Mouse (Mus musculus): ENCODE data around the gene Coq10b. TPM values are rescaled to one million over a fixed set of nuclear protein-coding genes. Genes with fewer than 3 reads are reported as not detected.
A peak's percentile ranks its signal among the peaks of the same experiment; 100 is the strongest.
"Not testable (repeated sequence)": the region's sequence is repeated elsewhere in the genome, so short reads cannot be mapped to it uniquely, and the experiment has no call there.

Coq10b gene
- polyA plus RNA-seq (2014; fragmentation: Nextera tagmentation; extraction: Ambion mirVana): 33.8 and 38.3 TPM in 2 replicates

DNA sequence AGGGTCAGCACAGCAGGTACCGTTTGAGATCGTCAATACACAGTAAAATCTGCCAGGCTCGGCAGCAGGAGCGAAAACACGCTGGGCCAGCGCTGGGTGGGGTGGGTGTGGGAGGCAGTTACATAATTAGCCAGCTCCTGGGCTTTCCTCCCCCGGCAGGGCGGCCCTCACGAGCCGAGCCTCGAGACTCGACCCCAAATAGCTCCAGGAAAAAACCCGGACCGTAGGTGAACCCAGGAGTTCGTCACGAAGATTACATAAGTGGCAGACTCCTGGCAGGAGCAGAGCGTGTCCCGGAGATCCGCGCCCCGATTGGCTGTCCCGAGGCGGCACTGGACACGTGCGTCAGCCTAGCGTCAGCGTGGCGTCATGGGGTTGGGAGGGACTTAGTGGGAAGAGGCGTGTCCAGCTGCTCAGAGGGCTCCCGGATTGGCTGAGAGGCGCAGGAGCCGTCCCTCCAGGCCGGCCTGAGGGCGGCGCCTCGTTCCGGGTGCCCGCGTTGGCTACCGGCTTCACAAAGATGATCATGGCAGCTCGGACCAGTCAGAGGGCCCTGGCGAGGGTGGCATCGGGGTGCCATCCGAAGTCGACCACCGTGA, at the start of gene Coq10b:
Gene Coq10b, plus strand, starts transcription at position 416 of the 599 bp plus-strand sequence.
- peak within 1 kb of the TSS; percentile 78 for H3K9ac ChIP-seq (ENCODE audit: low read length)
- DNase-seq (ENCODE audit: low spot score, missing footprints) (peak; percentile 100), ATAC-seq (ENCODE audit: low FRiP score) (peak; percentile 100)
- H3K4me3 ChIP-seq (ENCODE audit: low read depth, low read length): peak within 1 kb of the TSS; percentile 93
- H3K36me3 ChIP-seq (ENCODE audit: control insufficient read depth, insufficient read depth, low read length): no peaks in the 10 kb centered on the region
- H3K4me2 ChIP-seq: peak within 1 kb of the TSS; percentile 80
- H3K4me1 ChIP-seq (ENCODE audit: control insufficient read depth, insufficient read depth, low read length): peaks cover 6% of the 10 kb centered on the region; the same call in 1 of the 2 replicates
- no peaks in the 10 kb centered on the region for H3K9me3 ChIP-seq (ENCODE audit: control insufficient read depth, low read length)
- peak within 1 kb of the TSS; percentile 35; the same call in 1 of the 2 replicates for H3K27ac ChIP-seq (ENCODE audit: low read depth, low read length)
- under 1% methylated on average over 46 of the region's 46 CpGs for WGBS
- H3K27me3 ChIP-seq (ENCODE audit: control insufficient read depth, insufficient read depth, low read length): peaks cover 2% of the 10 kb centered on the region; the same call in 1 of the 2 replicates

DNA sequence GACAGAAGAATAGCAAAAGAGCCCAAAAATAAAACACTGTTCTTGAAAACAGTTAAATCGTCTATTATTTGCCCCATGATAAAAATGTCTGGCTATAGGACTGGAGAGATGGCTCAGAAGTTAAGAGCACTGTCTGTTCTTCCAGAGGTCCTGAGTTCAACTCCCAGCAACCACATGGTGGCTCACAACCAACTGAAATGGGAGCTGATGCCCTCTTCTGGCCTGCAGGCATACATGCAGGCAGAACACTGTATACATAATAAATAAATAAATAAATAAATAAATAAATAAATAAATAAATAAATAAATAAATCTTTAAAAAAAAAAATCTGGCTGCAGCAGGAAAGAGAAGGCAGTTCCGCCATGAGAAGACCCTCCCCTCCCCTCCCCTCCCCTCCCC, 44.3 kb upstream of the Coq10b start:
- DNase-seq (ENCODE audit: low spot score, missing footprints); H3K9ac ChIP-seq (ENCODE audit: low read length); H3K4me1 ChIP-seq (ENCODE audit: control insufficient read depth, insufficient read depth, low read length); H3K27ac ChIP-seq (ENCODE audit: low read depth, low read length); ATAC-seq (ENCODE audit: low FRiP score); H3K9me3 ChIP-seq (ENCODE audit: control insufficient read depth, low read length); H3K4me3 ChIP-seq (ENCODE audit: low read depth, low read length); H3K27me3 ChIP-seq (ENCODE audit: control insufficient read depth, insufficient read depth, low read length); H3K4me2 ChIP-seq: not testable (repeated sequence)
- H3K36me3 ChIP-seq (ENCODE audit: control insufficient read depth, insufficient read depth, low read length): peaks cover 22% of the 10 kb centered on the region; the same call in 1 of the 2 replicates
- 97% methylated on average over 2 of the region's 2 CpGs for WGBS

DNA sequence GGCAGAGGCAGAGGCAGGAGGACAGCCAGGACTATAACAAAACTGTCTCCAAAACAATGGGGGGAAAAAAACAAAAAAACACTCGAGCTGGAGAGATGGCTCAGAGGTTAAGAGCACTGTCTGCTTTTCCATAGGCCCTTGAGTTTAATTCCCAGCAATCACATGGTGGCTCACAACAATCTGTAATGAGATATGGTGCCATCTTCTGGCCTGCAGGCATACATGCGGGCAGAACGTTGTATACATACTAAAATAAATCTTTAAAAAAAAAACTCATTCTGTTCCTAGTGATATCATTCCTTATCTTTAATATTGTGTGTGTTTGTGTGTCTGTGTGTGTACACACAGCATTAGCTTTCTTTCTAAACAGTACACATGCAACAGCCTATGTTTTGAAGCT, 40.1 kb upstream of the Coq10b start:
- WGBS: 66% methylated on average over 3 of the region's 3 CpGs
- DNase-seq (ENCODE audit: low spot score, missing footprints): no peak

DNA sequence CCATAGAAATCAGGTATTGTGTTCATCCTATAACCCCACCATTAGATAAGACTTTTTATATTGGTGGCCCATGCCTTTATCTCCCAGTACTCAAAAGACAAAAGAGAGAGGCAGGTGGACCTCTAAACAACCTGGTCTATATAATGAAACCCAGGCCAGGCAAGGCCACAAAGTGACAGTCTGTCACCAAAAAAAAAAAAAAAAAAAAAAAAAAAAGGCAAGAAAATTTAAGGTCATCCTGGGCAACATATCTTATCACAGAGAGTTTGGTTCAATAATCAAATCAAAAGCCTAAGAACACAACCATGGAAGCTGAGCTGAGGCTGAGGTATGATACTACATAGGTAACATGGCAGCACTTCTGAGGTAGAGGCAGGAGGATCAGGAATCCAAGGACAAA, 30.7 kb upstream of the Coq10b start:
- Histone ChIP-seq H3K9ac (ENCODE audit: low read length) (no peak overlapping the region), H3K4me2 (no peak overlapping the region), H3K9me3 (ENCODE audit: control insufficient read depth, low read length) (no peaks in the 10 kb centered on the region), H3K4me3 (ENCODE audit: low read depth, low read length) (no peak overlapping the region), H3K36me3 (ENCODE audit: control insufficient read depth, insufficient read depth, low read length) (peaks cover 4% of the 10 kb centered on the region; the same call in 1 of the 2 replicates), H3K27me3 (ENCODE audit: control insufficient read depth, insufficient read depth, low read length) (no peaks in the 10 kb centered on the region), H3K4me1 (ENCODE audit: control insufficient read depth, insufficient read depth, low read length) (no peaks in the 10 kb centered on the region; the same call in none of the 2 replicates), H3K27ac (ENCODE audit: low read depth, low read length) (no peak overlapping the region)
- no peak for DNase-seq (ENCODE audit: low spot score, missing footprints)
- no peak for ATAC-seq (ENCODE audit: low FRiP score)

More for the DNA sequence above, 40.1 kb upstream of the Coq10b start:
- ATAC-seq (ENCODE audit: low FRiP score): 0 out of 2 replicates have a peak, but pooled peaks have one; percentile 30
- Histone ChIP-seq H3K9ac (ENCODE audit: low read length) (no peak overlapping the region), H3K9me3 (ENCODE audit: control insufficient read depth, low read length) (no peaks in the 10 kb centered on the region), H3K36me3 (ENCODE audit: control insufficient read depth, insufficient read depth, low read length) (peaks cover 26% of the 10 kb centered on the region; the same call in 1 of the 2 replicates), H3K27me3 (ENCODE audit: control insufficient read depth, insufficient read depth, low read length) (no peaks in the 10 kb centered on the region), H3K27ac (ENCODE audit: low read depth, low read length) (no peak overlapping the region), H3K4me3 (ENCODE audit: low read depth, low read length) (no peak overlapping the region), H3K4me1 (ENCODE audit: control insufficient read depth, insufficient read depth, low read length) (no peaks in the 10 kb centered on the region), H3K4me2 (no peak overlapping the region)

DNA sequence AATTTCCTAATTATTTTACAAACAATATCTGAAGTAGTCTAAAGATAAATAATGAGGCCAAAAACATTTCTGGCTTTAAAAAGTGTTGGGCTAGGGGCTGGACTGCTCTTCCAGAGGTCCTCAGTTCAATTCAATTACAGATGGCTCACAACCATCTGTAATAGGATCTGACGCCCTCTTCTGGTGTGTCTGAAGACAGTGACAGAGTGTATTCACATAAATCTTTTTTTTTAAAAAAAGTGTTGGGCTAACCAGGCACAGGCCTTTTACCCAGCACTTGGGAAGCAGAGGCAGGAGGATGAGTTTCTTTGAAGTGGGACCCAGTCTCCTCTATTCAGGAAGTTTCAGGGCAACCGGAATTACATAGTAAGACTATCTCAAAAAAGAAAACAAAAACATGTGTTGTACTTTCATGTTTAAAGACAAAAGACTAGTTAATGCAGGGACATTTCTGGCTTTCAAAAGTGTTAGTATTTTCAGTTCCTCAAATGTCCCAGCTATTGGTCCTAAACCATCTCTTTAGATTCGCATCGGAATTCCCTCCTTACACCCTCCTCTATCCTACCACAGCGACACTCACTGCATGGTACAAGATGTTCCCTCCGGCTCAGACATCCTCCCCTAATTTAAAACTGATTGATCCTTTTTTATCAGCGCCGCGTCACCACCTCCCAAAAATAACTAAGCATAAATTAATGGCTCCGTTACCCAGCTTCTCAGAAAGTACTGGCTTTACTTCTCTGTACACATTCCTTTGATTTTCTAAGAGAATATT, 26.7 kb upstream of the Coq10b start:
- DNase-seq (ENCODE audit: low spot score, missing footprints): no peak
- peak overlapping the region; percentile 87 for H3K4me2 ChIP-seq
- no peak for ATAC-seq (ENCODE audit: low FRiP score)
- peak overlapping the region; percentile 90 for H3K9ac ChIP-seq (ENCODE audit: low read length)
- no peaks in the 10 kb centered on the region for H3K27me3 ChIP-seq (ENCODE audit: control insufficient read depth, insufficient read depth, low read length)
- WGBS: 22% methylated on average over 10 of the region's 10 CpGs
- no peaks in the 10 kb centered on the region for H3K9me3 ChIP-seq (ENCODE audit: control insufficient read depth, low read length)
- no peaks in the 10 kb centered on the region; the same call in none of the 2 replicates for H3K4me1 ChIP-seq (ENCODE audit: control insufficient read depth, insufficient read depth, low read length)
- H3K4me3 ChIP-seq (ENCODE audit: low read depth, low read length): peak overlapping the region; percentile 97
- no peaks in the 10 kb centered on the region for H3K36me3 ChIP-seq (ENCODE audit: control insufficient read depth, insufficient read depth, low read length)
- no peak overlapping the region for H3K27ac ChIP-seq (ENCODE audit: low read depth, low read length)

DNA sequence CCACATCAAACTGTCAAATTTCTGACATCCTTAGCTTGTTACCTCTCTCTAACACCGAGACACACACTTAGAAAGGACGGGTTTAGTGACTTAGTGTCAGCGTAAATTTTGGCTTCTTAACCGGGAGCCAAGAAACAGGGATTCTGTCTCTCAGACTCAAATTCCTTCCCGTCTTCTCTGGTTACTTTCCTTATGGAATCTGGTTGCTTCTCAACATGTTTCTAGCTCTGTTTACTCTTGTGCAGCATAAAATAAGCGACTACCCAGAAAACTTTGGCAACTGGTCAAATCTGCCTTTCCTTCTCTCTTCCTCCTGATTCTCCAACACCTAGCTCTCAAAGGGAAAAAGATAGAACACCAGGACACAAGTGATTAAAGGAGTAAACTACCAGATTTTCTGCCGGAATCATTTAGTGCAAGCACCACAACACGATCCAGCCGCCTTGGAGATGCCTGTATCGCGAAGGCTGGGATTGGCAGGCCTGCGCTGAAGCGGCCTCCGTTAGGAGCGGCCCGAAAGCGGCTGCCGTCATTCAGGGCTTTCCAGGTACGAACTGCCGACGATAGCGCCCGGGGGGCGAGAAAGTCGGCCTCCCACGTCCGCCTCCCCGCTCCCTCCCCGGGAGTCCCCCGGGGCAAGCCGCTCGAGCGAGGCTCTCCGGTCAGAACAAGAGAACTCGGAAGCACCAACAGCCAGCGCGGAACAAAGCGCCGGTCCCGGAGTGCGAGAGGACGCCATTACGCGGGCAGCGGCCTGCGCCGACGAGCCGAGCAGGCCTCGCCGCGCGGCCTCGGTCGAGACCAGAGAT, 25.9 kb upstream of the Coq10b start:
- peak overlapping the region; percentile 87 for H3K4me2 ChIP-seq
- H3K27me3 ChIP-seq (ENCODE audit: control insufficient read depth, insufficient read depth, low read length): no peaks in the 10 kb centered on the region
- H3K4me1 ChIP-seq (ENCODE audit: control insufficient read depth, insufficient read depth, low read length): no peaks in the 10 kb centered on the region; the same call in none of the 2 replicates
- H3K4me3 ChIP-seq (ENCODE audit: low read depth, low read length): peak overlapping the region; percentile 97
- DNase-seq (ENCODE audit: low spot score, missing footprints): peak; percentile 89
- WGBS: 0% methylated on average over 55 of the region's 55 CpGs
- peak; percentile 76 for ATAC-seq (ENCODE audit: low FRiP score)
- no peaks in the 10 kb centered on the region for H3K9me3 ChIP-seq (ENCODE audit: control insufficient read depth, low read length)
- H3K9ac ChIP-seq (ENCODE audit: low read length): peak overlapping the region; percentile 90
- no peaks in the 10 kb centered on the region for H3K36me3 ChIP-seq (ENCODE audit: control insufficient read depth, insufficient read depth, low read length)
- H3K27ac ChIP-seq (ENCODE audit: low read depth, low read length): peak overlapping the region; percentile 77

DNA sequence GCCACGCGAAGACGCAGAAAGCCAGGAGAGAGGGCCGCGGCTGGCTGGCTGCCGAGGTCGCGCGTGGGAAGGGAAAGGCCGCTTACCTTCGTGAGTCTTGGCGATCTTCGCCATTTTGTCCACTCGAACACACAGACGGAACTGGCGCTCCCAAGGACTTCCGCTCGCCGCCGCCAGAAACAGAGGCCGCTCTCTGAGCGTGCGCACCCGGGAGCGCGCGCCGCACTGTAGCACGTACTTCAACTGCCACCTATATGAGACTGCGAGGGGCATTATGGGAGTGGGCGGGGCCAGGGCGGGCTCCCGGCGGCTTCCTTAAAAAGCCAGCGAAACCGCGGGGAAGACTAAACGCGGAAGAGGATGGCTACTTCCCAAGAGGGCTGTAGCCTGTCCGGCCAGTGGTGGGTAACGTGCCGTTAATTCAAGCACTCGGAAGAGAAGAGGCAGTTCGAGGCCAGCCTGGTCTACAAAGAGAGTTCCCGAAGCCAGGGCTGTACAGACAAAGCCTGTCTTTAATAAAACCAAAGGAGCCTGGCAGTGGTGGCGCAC, 25.2 kb upstream of the Coq10b start, which contains the start of gene Sf3b1:
Gene Sf3b1, minus strand, starts transcription at position 229 of the 549 bp plus-strand sequence.
- H3K27ac ChIP-seq (ENCODE audit: low read depth, low read length): peak within 1 kb of the TSS; percentile 77
- no peaks in the 10 kb centered on the region for H3K27me3 ChIP-seq (ENCODE audit: control insufficient read depth, insufficient read depth, low read length)
- 2% methylated on average over 46 of the region's 46 CpGs for WGBS
- H3K9ac ChIP-seq (ENCODE audit: low read length): peak within 1 kb of the TSS; percentile 90
- H3K9me3 ChIP-seq (ENCODE audit: control insufficient read depth, low read length): no peaks in the 10 kb centered on the region
- no peaks in the 10 kb centered on the region; the same call in none of the 2 replicates for H3K4me1 ChIP-seq (ENCODE audit: control insufficient read depth, insufficient read depth, low read length)
- H3K4me3 ChIP-seq (ENCODE audit: low read depth, low read length): peak within 1 kb of the TSS; percentile 97
- DNase-seq (ENCODE audit: low spot score, missing footprints): peak; percentile 99
- peak; percentile 99 for ATAC-seq (ENCODE audit: low FRiP score)
- peak within 1 kb of the TSS; percentile 87 for H3K4me2 ChIP-seq
- no peaks in the 10 kb centered on the region for H3K36me3 ChIP-seq (ENCODE audit: control insufficient read depth, insufficient read depth, low read length)

DNA sequence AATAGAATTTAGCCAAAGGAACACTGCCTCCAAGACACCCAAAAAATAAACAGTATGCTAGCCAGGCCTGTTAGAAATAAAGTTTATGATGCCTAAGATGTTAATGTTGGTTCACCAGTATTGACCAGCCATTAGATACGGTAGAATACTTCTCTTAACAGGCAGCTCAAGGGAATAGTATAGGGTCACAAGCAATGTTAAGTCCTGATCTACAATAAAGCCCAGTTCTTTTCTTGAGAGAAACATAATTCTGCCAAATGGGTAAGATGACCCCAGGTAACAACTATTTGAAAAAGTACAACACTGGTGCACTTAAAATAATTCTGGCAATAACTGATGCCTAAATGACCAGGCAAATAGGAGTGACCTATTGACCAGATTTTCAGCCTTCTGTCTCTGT, 24.6 kb upstream of the Coq10b start:
- H3K9ac ChIP-seq (ENCODE audit: low read length): no peak overlapping the region; the same call in 1 of the 2 replicates
- no peaks in the 10 kb centered on the region for H3K36me3 ChIP-seq (ENCODE audit: control insufficient read depth, insufficient read depth, low read length)
- H3K4me1 ChIP-seq (ENCODE audit: control insufficient read depth, insufficient read depth, low read length): no peaks in the 10 kb centered on the region; the same call in none of the 2 replicates
- ATAC-seq (ENCODE audit: low FRiP score): no peak
- 90% methylated on average over 1 of the region's 1 CpGs for WGBS
- no peak overlapping the region for H3K4me3 ChIP-seq (ENCODE audit: low read depth, low read length)
- H3K27me3 ChIP-seq (ENCODE audit: control insufficient read depth, insufficient read depth, low read length): no peaks in the 10 kb centered on the region
- no peak for DNase-seq (ENCODE audit: low spot score, missing footprints)
- H3K27ac ChIP-seq (ENCODE audit: low read depth, low read length): no peak overlapping the region
- no peaks in the 10 kb centered on the region for H3K9me3 ChIP-seq (ENCODE audit: control insufficient read depth, low read length)
- peak overlapping the region; percentile 45; the same call in 1 of the 2 replicates for H3K4me2 ChIP-seq
